Mouse (Mus musculus) left cerebral cortex, adult 9 months (tissue): Measurements from ENCODE around the gene Slc22a14.

Experiments
- DNase-seq, 2 experiments: peaks; one replicate each; pipeline ENCODE4 v3.0.0; 2022; ENCODE audit warnings: low spot score in 2 of 2

The Slc22a14 gene

GRCm38 (mm10) chr9:119205756-119206155 is 159.6 kb downstream of the Slc22a14 start:
- DNase-seq: no peak

- DNase-seq: no peak
These were observed 161.7 kb downstream of the Slc22a14 start for GRCm38 (mm10) chr9:119203617-119204016.

DNA sequence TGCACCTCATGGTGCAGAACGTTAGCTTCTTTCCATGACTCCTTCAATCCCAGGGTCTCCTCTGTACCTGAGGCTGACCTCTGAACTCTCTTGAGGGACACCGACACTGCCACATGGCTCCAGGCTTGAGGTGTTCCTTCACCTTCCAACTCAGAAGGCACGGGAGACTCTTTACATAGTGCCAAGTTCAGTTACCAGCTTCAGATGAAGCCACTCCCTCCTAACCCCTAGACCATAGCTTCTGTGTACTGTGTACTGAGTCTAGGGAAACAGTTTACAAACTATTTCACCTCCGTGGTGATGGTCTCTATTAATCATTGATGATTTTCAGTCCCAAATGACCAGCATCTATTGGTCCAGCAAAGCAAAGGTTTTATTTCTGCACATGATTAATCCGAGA is 163.7 kb downstream of the Slc22a14 start:
- no peak for DNase-seq

DNA sequence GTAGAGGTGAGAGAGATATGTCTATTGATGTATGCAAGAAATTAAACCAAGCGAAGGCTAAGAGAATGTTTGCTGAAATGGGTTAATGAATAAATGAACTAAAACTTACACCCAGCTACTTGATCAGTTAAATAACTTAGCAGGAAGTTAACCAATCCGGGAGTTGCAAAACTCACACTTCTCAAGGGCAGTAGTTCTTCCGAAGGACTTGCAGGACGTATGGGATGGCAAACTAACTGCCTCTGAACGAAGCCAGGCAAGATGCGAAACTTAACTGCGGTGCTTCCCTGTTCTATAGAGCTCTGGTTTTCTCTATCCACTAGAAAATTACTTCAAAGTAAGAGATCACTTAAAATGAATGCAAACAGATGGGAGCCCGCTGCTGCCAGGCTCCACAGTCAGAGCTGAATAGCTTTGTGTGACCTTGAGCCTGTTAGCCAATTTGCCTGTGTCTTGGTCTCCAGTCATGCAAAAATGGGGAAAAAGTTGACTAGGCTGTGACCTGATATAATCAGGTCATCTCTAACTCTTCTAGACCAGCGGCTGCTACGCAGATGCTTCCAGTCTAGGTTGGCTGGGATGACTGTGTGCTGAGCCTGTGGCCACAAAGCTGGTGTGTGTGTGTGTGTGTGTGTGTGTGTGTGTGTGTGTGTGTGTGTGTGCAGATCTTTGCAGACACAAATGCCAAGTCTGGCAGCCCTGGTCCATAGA is 166.0 kb downstream of the Slc22a14 start:
- DNase-seq: no peak

DNA sequence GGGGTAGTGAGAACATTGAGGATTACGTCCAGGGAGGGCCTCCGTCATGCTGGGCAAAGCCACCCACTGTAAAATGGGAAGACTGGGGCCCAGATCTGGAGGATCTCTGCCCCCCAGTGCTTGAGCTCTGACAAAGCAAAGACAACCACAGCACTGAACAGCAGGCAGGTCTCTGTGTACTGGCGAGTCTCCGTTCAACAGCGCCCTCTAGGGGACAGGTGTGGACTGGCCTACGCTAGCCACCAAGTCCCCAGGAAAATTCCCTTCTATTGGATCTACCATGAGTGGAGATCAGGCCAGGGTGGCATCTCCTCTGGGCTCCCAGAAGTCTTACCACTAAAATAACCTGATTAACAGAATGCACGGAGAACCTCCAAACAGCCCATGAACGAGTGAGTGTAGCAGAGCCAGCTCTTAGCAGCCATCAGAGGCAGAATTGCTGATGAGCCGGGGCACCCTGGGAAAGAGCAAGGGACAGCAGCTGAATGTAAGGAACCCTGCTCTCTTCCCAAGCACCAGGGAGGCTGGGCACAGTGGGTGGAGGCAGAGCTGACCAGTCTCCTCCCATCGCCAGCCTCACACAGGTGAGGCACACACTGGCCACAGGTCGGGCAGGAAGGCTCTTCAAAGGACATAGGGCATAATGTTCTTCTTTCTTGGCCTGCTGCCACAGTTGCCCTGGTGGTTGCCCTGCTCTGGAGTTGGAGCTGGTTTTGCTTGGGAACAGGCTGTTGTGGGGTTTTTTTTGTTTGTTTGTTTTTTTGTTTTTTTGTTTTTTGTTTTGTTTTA is 173.0 kb downstream of the Slc22a14 start:
- DNase-seq: peak in 1 of 2 experiments; percentile 25

DNA sequence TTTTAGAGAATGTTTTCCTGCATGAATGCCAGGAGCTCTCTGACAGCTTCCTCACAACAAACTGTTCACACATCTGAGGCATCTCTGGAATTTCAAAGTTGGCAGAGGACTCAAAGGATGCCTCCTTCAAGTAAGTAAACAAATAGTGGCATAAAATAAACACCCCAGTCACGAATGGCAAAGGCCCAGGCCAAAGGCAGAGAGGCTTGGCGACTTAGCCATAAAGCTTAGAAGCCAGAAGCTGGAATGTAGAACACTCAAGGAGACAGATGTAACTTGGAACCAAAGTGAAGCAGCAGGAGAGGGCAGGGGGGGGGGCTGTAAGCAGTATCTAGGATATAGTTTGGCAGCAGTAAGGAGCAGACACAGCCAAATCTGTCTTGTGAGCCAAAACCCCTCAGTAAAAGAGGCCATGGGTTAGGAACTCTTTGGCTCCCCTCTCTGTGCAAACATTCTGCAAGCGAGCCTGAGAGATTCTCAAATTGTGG is 184.1 kb downstream of the Slc22a14 start:
- DNase-seq: no peak

DNA sequence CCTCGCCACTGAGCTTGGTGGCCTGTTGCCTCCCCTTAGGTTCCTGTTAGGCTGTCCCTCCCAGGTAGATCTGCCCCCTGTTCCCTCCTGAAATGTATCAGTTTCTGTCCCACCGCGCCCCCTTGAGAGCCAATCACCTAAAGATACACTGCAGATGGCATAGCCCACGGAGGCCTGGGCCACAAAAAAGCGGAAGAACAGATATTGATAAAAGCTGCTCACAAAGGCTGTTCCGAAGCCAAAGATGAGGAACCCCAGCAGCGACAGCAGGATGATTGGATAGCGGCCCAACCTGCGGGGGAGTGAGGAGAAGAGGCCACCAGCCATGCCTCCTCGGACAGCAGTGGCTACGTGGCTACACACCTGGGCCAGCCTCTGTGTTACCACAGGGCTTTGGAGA is 186.1 kb downstream of the Slc22a14 start:
- DNase-seq: no peak

DNA sequence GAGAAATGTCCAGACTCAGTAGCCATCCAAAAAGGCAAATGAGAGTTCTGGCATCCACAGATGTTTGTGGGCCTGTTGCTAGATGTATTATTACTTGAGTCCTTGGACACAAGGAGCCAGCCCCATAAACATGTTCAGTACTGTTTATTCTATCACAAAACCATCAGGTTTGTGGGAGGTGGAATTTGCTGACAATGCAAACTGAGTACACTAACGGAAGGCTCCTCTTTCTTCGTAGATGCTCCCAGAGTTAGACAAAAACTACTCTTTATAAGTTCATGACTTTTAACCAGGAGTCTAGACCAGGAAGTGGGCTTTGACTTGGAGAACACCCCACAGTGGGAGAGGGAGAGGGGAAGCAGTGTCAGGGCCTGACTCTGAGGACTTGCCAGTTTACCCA is 197.7 kb downstream of the Slc22a14 start:
- DNase-seq: no peak

GRCm38 (mm10) chr9:119165548-119165947 is 199.8 kb downstream of the Slc22a14 start:
- DNase-seq: no peak

- DNase-seq: no peak
These were observed 200.6 kb downstream of the Slc22a14 start for GRCm38 (mm10) chr9:119164743-119165142.

GRCm38 (mm10) chr9:119160689-119161088 is 204.7 kb downstream of the Slc22a14 start:
- DNase-seq: no peak

DNA sequence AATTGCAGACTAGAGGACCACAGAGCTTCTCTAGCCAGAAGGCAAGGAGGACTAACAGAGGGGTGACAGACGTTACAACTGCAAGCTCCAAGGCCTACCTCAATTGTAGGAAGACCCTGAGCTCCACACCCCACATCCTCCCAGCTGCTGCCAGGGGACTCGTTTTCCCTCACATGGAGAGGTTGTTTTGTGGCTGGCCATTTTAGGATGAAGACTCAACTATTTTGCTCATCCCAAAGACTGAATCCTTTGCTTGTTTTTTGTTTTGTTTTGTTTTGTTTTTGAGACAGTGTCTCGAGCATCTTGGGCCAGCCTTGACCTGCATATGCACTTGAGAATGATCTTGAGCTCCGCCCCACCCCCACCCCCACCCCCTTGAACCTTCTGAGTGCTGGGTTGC is 206.5 kb downstream of the Slc22a14 start, which contains the start of gene Gm47289:
Gm47289 (plus strand) TSS at position 301 of the 400 bp plus-strand sequence.
- no peak for DNase-seq

DNA sequence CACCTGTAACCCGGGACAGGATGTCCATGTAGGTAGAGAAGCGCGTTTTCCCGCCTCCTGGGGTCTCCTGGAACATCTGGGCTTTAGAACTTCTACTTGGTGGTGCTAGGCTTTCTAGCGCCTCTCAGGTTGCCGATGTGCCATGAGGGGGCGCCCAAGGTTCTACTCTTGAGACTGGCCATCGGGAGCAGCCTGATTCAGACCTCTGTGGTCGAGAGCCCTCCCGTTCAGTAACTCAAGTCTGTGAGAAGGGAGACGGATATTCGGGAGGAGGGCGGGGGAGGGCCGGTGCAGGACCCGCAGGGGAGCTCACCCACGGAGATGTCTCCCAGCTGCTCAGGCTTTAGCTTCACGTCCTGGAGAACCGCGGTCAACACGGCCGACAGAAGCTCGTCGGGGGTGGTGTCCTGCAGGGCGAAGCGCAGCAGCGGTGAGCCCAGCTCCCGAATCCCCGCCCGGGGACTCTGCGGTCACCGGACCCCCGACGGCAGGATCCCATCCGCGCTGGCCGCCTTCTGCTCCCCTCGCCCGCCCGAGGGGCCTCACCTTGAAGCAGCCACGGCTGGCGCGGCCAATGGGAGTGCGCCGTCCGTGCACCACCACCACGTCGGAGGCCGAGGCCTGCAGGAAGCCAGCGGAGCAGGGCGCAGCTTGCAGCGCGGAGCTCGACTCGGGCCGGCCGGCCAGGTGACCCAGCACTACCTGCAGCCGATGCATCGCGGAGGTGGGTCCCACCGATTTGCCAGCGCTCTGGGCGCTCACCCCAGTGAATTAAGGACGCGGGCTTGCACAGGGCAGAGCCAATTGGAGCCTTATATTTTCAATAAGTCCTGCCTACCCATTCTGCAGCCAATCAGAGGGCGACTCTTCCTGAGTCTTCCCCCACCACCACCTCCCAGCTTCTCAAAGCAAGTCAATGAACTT is 208.8 kb downstream of the Slc22a14 start, which contains the start of gene Acaa1b:
Acaa1b (minus strand) TSS at position 816 of the 924 bp plus-strand sequence.
- peak in 1 of 2 experiments; percentile 70 for DNase-seq

DNA sequence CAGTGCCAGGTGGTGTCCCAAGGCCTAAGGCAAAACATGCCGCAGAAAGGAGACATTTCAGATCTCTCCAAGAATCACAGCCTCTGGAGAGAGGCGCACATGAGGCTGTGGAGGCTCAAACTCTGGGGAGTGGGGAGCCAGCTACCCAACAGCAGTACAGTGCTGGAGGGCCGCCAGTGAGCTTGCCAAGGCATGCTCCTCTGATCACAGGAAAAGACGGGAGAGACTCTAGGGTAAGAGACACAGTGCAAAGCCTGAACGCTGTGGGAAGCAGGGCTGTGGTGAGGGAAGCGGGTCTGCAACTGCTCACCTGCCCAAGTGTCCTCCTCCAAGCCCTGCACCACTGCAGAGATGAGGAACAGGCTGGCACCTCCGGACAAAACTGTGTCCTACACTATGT is 209.5 kb downstream of the Slc22a14 start:
- DNase-seq: no peak

DNA sequence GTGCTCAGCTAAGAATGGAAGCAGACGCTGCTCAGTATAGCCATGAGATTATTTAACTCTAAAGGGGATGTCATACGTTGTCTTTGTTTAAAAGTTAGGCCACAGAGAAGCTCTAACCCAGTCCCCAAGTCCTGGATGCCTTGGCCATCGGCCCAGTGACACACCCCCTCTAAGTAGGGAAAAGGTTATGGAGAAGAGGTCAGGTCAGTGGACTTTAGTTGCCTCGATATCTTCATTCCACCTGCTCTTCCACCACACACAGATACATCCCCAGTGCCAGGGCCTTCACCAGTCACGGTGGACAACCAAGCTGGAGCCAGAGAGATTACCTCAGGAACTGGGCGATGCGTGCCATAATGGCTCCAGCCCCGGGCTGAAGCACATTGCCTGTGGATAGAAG is 209.9 kb downstream of the Slc22a14 start:
- no peak for DNase-seq

DNA sequence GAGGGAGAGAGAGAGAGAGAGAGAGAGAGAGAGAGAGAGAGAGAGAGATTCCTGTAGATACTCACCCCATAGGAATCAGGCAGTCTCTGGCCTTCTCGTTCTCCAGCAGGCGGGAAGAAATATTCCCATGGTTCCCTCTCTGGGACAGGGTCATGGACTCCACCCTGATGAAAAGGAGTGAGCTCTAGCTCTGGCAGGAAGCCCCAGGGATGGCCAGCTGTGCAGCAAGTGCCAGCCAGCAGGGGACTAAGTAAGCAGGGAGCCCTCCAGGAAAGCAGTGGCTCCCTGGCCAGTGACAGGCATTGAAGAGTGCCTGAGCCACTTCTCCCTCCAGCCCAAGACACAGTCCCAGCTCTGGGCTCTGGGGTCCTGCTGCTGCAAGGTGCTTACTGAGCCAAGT is 213.6 kb downstream of the Slc22a14 start:
- no peak for DNase-seq

GRCm38 (mm10) chr9:119149601-119150000 is 215.8 kb downstream of the Slc22a14 start:
- no peak for DNase-seq

DNA sequence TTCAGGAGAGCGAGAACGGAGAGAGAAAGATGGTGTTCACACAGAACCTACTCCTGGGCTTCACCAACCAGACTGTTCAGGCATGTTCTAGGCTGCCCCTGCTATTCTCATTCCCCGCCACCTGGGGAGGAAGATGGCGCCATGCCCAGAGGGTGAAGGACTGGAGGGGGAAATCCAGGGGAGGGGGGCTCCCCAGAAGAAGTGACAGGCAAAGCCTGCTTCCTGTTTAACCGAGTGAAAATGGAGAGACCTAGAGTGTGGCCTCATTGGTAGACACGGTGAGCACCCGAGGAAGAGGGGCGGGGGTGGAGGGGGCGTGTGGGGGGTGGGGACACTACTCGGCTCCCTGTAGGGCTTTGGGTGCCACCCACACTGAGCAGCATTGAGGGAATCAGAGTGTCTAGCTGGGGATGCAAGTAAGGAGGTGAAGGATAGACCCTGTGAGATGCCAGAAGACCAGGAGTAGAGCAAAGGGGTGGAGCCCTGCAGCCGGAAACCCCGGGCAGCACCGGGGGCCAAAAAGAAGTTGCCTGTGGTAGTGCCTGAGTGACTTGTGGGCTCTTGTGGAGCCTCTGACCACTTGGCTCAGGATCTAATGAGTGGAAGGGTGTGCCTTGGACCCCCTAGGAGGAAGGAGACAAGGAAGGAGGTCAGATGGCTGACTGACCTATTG is 219.1 kb downstream of the Slc22a14 start:
- DNase-seq: no peak

DNA sequence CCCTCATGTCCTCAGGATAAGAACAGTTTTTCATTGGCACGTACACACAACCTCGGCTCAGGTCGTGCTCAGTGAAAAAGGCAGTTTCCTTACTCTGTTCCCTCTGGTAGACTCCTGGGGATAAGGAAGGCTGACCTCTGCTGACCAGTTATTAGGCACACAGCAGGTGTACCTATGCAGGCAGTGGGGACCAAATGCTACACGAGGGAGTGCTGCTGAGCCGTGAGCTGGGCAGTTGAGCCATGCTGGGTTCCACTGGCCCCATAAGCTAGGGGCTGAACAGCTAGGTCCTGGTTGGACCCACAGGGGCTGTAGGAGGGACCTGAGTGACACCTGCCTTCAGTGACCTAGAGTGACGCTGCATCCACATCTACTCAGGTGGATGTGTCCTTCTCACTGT is 219.7 kb downstream of the Slc22a14 start:
- no peak for DNase-seq

DNA sequence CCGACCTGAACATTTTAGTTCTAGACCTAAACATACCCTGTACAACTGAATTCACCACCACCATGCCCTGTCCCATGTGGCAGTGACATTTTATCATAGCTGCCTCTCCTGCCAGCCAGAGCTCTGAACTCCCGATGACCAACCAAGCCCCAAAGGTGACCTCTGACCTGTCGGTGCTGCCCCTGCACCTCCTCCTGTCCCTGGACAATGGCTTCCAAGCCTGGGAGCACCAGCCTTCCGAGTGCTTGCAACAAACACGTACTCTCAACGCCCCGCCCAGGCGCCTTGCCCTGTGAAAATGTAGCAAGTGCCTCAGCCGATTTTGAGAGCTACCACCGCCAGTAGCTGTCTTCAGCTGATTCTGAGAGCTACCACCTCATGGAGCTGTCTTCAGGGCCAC is 220.2 kb downstream of the Slc22a14 start:
- DNase-seq: no peak

DNA sequence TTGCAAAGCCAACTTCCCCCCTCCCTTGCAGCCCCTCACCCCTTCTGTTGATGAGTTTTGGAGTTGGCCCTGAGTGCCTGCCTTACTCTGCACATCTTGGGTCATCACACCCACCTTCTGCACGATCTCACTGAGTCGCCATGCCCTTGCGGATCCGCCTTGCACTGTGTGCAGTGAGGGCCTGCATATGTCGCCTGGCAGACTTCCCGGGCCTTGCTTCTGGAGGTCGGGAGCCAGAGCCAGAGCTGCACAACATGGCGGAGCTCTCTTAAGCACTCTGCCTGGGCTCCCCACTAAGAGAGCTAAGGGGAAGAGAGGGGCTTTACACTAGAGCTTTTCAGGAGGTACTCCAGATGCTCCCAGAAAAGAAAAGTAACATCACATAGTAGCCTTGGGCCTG is 220.7 kb downstream of the Slc22a14 start:
- DNase-seq: no peak
